Mouse (Mus musculus) olfactory bulb, adult 2 months (tissue): ENCODE measurements at regions not wholly inside any gene's neighbourhood (a gene's known extent, or its start where the extent isn't known, plus 50 kb on each side); places are given as distances from the start of the nearest gene placed in this dataset.

ENCODE experiments used
- CTCF ChIP-seq: fragments of 200-500 bp; IDR thresholded peaks from 2 replicates; pipeline ENCODE4 v1.5.1; 2012; ENCODE audit warnings: low read depth, mild to moderate bottlenecking, low read length, moderate library complexity; ENCODE audit not compliant: insufficient read depth
- POLR2A ChIP-seq: fragments of 200-500 bp; IDR thresholded peaks from 2 replicates; pipeline ENCODE4 v1.6.1; 2012; ENCODE audit warnings: mild to moderate bottlenecking, low read depth, low read length, moderate library complexity; ENCODE audit not compliant: insufficient read depth

DNA sequence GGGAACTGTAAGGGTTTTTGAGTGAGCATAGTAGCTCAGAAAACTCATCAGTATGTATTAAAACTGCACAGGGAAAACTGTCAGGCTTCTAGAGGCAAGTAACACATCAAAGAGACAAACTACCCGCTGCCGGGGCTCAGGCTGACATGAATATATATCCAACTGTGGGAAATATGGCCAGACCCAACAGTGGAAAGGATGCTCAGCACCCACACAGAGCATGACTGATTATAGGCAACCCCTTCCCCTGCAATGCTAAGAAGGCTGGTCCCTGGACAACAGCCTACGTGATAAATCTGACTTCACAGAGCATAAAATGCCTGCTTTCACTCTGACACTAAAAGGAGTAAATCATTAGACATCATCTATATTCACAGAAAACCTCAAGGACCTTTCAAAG is 324.3 kb upstream of the Nrsn1 start:
- no peak for TF ChIP-seq POLR2A
- TF ChIP-seq CTCF = no peak
